Mouse (Mus musculus): ENCODE data around the gene Tuba3a.

DNA sequence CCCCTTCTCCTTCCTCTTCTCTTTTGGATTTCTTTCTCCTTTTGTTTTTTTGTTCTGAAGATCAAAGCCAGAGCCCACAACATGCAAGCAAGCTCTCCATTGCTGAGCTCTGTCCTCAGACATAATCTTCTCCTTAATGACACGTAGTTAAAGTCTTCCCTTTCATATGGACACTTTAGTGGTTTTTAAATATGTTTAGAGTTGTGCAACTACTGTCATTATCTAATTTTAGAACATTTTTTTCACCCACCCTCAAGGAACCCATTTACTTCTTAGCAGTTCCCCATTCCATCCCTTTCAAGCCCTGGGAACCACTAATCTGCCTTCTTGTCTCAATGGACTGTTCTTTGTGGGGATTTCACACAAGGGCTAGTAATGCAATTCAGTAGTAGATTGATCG lies 48.5 kb upstream of the Tuba3a start:
- TF ChIP-seq CTCF (conservative IDR thresholded peaks at IDR 0.05 in 1 of 2, IDR thresholded peaks at IDR 0.05 in 1 of 2; ENCODE audit: low read depth in 2 of 2, low read length in 2 of 2) = no peak
- TF ChIP-seq TCF12 (IDR thresholded peaks at IDR 0.05; ENCODE audit: low read depth, low read length) = no peak
- TF ChIP-seq RAD21 (IDR thresholded peaks at IDR 0.05; ENCODE audit: low read depth, low read length) = no peak
- TF ChIP-seq MXI1 (IDR thresholded peaks at IDR 0.05; ENCODE audit: low read depth, low read length) = no peak
- TF ChIP-seq EP300 (IDR thresholded peaks at IDR 0.05; ENCODE audit: low read length) = no peak
- no peak for TF ChIP-seq KAT2A (IDR thresholded peaks at IDR 0.05; ENCODE audit: insufficient replicate concordance, low read length)
- no peak for TF ChIP-seq POLR2A (IDR thresholded peaks at IDR 0.05; ENCODE audit: low read depth, low read length)
- TF ChIP-seq SMC3 (IDR thresholded peaks at IDR 0.05; ENCODE audit: low read depth, low read length) = no peak
- no peak for TF ChIP-seq ZC3H11A (IDR thresholded peaks at IDR 0.05; ENCODE audit: low read depth, low read length)
- TF ChIP-seq SIN3A (IDR thresholded peaks at IDR 0.05; ENCODE audit: low read length) = no peak
- TF ChIP-seq CHD1 (IDR thresholded peaks at IDR 0.05; ENCODE audit: low read depth, low read length) = no peak
- no peak for TF ChIP-seq USF1 (IDR thresholded peaks at IDR 0.05; ENCODE audit: low read depth, low read length)
- TF ChIP-seq E2F4 (IDR thresholded peaks at IDR 0.05; ENCODE audit: insufficient replicate concordance, low read depth, low read length) = no peak

Data from CH12.LX (cell line).